Mouse (Mus musculus): Measurements from ENCODE around the gene Abr. TPM values are rescaled to one million over a fixed set of nuclear protein-coding genes. Genes with fewer than 3 reads are reported as not detected.
A peak's percentile ranks its signal among the peaks of the same experiment; 100 is the strongest.

Gene Abr
- polyA plus RNA-seq, 1 experiment, result 266 TPM

- TF ChIP-seq CTCF (IDR thresholded peaks at IDR 0.05; ENCODE audit: extremely low read depth, insufficient read depth, low read length) (no peak), POLR2A (IDR thresholded peaks at IDR 0.05; ENCODE audit: extremely low read depth, insufficient read depth, low read length) (no peak)
- Histone ChIP-seq H3K4me3 (ENCODE audit: insufficient read depth, low read length) (no peak overlapping the region), H3K4me1 (ENCODE audit: control insufficient read depth, insufficient read depth, low read length) (no peaks in the 10 kb centered on the region), H3K27ac (ENCODE audit: insufficient read depth, low read length) (0 out of 2 replicates have a peak overlapping the region, but pooled peaks have one; percentile 24)
These were observed 237.8 kb downstream of the Abr start for GRCm38 (mm10) chr11:76384307-76384706.

GRCm38 (mm10) chr11:76382711-76383324, 239.3 kb downstream of the Abr start:
- Histone ChIP-seq H3K27ac (ENCODE audit: insufficient read depth, low read length) (no peak overlapping the region), H3K4me1 (ENCODE audit: control insufficient read depth, insufficient read depth, low read length) (no peaks in the 10 kb centered on the region), H3K4me3 (ENCODE audit: insufficient read depth, low read length) (no peak overlapping the region)
- TF ChIP-seq POLR2A (IDR thresholded peaks at IDR 0.05; ENCODE audit: extremely low read depth, insufficient read depth, low read length) (no peak), CTCF (IDR thresholded peaks at IDR 0.05; ENCODE audit: extremely low read depth, insufficient read depth, low read length) (no peak)

DNA sequence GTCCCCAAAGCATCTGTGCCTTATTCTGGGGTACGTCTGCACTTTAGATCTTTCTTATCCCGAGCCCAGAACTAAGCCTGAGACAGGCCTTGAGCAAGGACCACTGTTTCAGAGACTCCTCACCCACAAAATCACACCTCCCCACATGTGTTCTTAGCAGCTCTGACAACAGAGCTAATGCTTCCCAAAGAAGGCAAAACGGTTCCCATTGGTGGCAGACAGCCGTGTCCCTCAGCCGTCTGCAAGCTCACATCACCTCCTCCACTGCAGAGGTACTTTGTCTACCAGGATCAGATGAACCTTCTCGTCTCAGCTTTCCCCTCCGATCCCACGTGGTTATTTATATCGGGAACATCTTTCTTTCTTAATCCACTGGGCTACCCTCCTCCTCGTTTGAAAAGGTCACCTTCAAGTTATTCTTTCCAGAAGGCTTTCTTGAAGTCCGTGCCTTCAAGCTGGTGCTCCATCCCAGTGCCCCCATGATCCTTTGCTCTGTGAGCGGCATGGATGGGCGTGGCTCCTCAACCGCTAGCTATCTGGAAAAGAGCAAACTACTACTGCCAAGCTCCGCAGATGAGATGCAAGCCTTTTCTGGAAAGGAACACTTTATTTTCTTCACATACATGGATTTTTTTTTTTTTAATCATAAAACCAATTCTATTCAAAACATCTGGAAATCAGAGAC, 240.8 kb downstream of the Abr start:
- H3K4me1 ChIP-seq (ENCODE audit: control insufficient read depth, insufficient read depth, low read length), result no peaks in the 10 kb centered on the region
- TF ChIP-seq CTCF (IDR thresholded peaks at IDR 0.05; ENCODE audit: extremely low read depth, insufficient read depth, low read length) (no peak), POLR2A (IDR thresholded peaks at IDR 0.05; ENCODE audit: extremely low read depth, insufficient read depth, low read length) (no peak)
- no peak overlapping the region for H3K4me3 ChIP-seq (ENCODE audit: insufficient read depth, low read length)
- no peak overlapping the region for H3K27ac ChIP-seq (ENCODE audit: insufficient read depth, low read length)

DNA sequence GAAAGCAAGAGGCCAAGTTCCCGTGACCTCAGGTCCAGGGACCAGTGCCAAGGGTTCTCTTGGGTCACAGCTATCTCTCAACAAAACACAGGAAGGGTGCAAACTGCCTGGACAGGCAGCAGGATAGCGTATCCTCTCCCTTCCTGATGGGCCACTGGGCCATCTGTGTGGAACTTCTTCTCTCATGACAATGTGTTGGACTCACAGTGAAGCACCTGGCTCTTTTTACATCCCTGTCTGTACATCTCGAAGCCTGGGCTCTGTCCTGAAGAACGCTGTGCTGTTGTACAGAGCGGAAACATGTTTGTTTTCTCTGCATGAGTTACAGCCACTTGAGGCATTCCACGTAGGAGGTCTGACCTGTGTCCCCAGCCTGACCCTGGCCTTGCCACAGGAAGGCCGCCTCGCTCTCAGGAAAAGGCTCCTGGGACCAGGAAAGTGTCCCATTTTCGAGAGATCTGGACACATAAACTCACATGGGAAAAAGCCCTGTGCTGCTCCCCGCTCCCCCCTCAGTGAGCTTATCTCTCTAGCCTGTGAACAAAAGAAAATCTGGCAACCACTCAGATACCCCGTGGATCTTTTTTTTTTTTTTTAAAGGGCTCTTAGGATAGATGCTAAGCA, 242.1 kb downstream of the Abr start:
- no peaks in the 10 kb centered on the region for H3K4me1 ChIP-seq (ENCODE audit: control insufficient read depth, insufficient read depth, low read length)
- no peak overlapping the region for H3K27ac ChIP-seq (ENCODE audit: insufficient read depth, low read length)
- no peak overlapping the region for H3K4me3 ChIP-seq (ENCODE audit: insufficient read depth, low read length)
- TF ChIP-seq CTCF (IDR thresholded peaks at IDR 0.05; ENCODE audit: extremely low read depth, insufficient read depth, low read length) (no peak), POLR2A (IDR thresholded peaks at IDR 0.05; ENCODE audit: extremely low read depth, insufficient read depth, low read length) (no peak)

- no peak for TF ChIP-seq POLR2A (IDR thresholded peaks at IDR 0.05; ENCODE audit: extremely low read depth, insufficient read depth, low read length)
- TF ChIP-seq CTCF (IDR thresholded peaks at IDR 0.05; ENCODE audit: extremely low read depth, insufficient read depth, low read length), result no peak
- Histone ChIP-seq H3K27ac (ENCODE audit: insufficient read depth, low read length) (no peak overlapping the region), H3K4me1 (ENCODE audit: control insufficient read depth, insufficient read depth, low read length) (peaks cover 2% of the 10 kb centered on the region; the same call in 1 of the 2 replicates), H3K4me3 (ENCODE audit: insufficient read depth, low read length) (no peak overlapping the region)
These were observed 245.7 kb downstream of the Abr start for GRCm38 (mm10) chr11:76376425-76376824.

DNA sequence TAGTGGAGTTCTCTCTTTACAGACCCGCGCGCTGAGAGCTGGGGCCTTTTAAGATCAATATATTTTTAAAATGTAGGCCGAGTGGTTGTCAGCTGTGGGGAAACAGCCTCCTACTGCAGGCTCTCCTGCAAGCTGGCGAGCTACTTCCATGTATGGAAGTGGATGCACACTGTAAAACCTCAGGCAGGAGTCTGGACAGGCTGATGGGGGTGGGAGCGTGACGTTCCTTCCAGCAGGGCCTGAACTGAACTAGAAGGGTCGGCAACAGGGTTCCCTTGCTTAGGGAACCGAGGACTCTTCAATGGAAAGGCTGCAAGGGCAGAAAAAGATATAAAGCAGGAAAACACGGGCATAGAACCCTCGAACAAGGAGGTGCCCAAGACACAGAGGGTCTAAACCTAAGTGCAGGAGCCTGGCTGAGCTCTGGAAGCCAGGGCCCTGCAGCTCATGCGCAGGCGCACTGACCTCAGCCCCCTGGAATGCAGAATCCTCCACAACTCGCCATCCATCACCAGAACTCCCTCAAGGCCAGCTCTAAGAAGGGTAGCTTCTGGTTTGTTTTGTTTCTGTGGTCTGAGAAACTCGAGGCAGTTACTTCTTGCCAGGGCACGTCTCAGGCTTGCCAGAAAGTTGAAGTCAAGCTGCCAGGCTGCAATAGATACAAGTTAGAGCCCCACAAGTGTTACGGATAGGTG, 247.5 kb downstream of the Abr start:
- Histone ChIP-seq H3K4me1 (ENCODE audit: control insufficient read depth, insufficient read depth, low read length) (peaks cover 2% of the 10 kb centered on the region; the same call in 1 of the 2 replicates), H3K27ac (ENCODE audit: insufficient read depth, low read length) (no peak overlapping the region), H3K4me3 (ENCODE audit: insufficient read depth, low read length) (no peak overlapping the region)
- no peak for TF ChIP-seq POLR2A (IDR thresholded peaks at IDR 0.05; ENCODE audit: extremely low read depth, insufficient read depth, low read length)

DNA sequence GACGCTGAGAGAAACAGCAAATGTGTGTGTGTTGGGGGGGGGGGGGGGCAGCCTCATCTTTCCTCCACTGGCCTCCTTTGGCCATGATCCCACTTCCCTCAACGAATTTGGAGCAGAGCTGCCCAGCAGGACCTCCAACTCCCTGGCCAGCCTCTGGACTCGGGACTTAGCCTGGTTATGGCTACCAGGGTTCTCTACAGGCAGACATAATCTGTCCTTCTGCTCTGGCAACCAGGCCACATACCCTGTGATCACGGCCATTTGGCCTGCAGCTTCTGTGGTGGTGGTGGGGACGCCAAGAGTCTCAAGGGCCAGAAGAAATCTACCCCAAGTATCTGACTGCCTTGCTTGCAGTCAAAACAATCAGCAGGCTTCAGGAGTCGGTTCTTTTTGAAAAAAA, 249.6 kb downstream of the Abr start:
- no peak for TF ChIP-seq POLR2A (IDR thresholded peaks at IDR 0.05; ENCODE audit: extremely low read depth, insufficient read depth, low read length)
- TF ChIP-seq CTCF (IDR thresholded peaks at IDR 0.05; ENCODE audit: extremely low read depth, insufficient read depth, low read length), result no peak
- peaks cover 2% of the 10 kb centered on the region; the same call in 1 of the 2 replicates for H3K4me1 ChIP-seq (ENCODE audit: control insufficient read depth, insufficient read depth, low read length)
- no peak overlapping the region for H3K27ac ChIP-seq (ENCODE audit: insufficient read depth, low read length)
- no peak overlapping the region for H3K4me3 ChIP-seq (ENCODE audit: insufficient read depth, low read length)

GRCm38 (mm10) chr11:76372120-76372519, 250.0 kb downstream of the Abr start:
- no peak overlapping the region for H3K27ac ChIP-seq (ENCODE audit: insufficient read depth, low read length)

DNA sequence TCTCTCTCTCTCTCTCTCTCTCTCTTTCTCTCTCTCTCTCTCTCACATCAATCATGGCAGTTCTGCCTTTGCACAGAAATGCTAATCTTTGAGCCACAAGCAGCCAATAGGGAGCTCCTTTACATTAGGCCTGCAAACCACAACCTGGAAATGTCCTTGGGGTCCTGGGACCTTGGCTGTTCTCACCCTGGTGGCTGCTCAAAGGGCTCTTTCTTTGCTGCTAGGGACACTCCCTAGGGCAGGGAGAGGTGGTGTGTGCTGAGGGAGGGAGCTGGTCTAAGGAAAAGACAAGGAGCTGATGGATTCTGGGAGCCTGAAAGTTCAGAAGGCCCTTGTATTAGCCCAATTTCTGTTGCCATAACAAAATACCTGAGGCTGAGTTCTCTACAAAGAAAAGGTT, 251.6 kb downstream of the Abr start:
- TF ChIP-seq CTCF (IDR thresholded peaks at IDR 0.05; ENCODE audit: extremely low read depth, insufficient read depth, low read length), result no peak
- TF ChIP-seq POLR2A (IDR thresholded peaks at IDR 0.05; ENCODE audit: extremely low read depth, insufficient read depth, low read length), result no peak
- no peak overlapping the region for H3K4me3 ChIP-seq (ENCODE audit: insufficient read depth, low read length)
- H3K4me1 ChIP-seq (ENCODE audit: control insufficient read depth, insufficient read depth, low read length), result peaks cover 2% of the 10 kb centered on the region; the same call in 1 of the 2 replicates
- H3K27ac ChIP-seq (ENCODE audit: insufficient read depth, low read length), result no peak overlapping the region

More at GRCm38 (mm10) chr11:76372120-76372519, 250.0 kb downstream of the Abr start:
- TF ChIP-seq POLR2A (IDR thresholded peaks at IDR 0.05; ENCODE audit: extremely low read depth, insufficient read depth, low read length) (no peak), CTCF (IDR thresholded peaks at IDR 0.05; ENCODE audit: extremely low read depth, insufficient read depth, low read length) (no peak)
- peaks cover 2% of the 10 kb centered on the region; the same call in 1 of the 2 replicates for H3K4me1 ChIP-seq (ENCODE audit: control insufficient read depth, insufficient read depth, low read length)
- no peak overlapping the region for H3K4me3 ChIP-seq (ENCODE audit: insufficient read depth, low read length)

Other genes with a start within 250 kb of the Abr start
- gene Nxn, start 223.2 kb downstream of the Abr start, polyA plus RNA-seq (2012; rRNA removed), result 8.0 and 9.2 TPM in 2 replicates
- 28.3 and 28.7 TPM in 2 replicates for gene Timm22, start 215.4 kb downstream of the Abr start, polyA plus RNA-seq (2012; rRNA removed)
- gene Bhlha9, start 50.2 kb upstream of the Abr start, polyA plus RNA-seq (2012; rRNA removed), result 3.5 and 4.5 TPM in 2 replicates
- gene Trarg1, start 57.5 kb upstream of the Abr start, polyA plus RNA-seq (2012; rRNA removed), result 0.32 and 0.40 TPM in 2 replicates
- 27.3 and 28.0 TPM in 2 replicates for gene Gosr1, start 141.3 kb upstream of the Abr start, polyA plus RNA-seq (2012; rRNA removed)
- gene Cpd, start 224.7 kb upstream of the Abr start, polyA plus RNA-seq (2012; rRNA removed), result 29.1 and 30.5 TPM in 2 replicates

Measured in cortical plate, adult 2 months (tissue).